Comparison of ENCODE assay signal across 8 mouse cellular contexts in genomic region chr10:127166771-127167613, GRCm38 (mm10). TPM values are rescaled to one million over a fixed set of nuclear protein-coding genes. Genes with fewer than 3 reads are reported as not detected.
DNase-seq lines count a peak whose midpoint lies in the region; ATAC-seq and TF ChIP-seq lines count a peak whose summit lies in the region.

No protein-coding gene starts in this region.

- peak overlapping the region; percentile 71 for H3K4me3 ChIP-seq in forebrain, embryonic 16.5 days (replicated peaks; ENCODE audit: low read length)
- H3K4me3 ChIP-seq in liver, embryonic 14.5 days (ENCODE audit: insufficient read depth in 1 of 2, low read depth in 2 of 2, low read length in 2 of 2), result peak overlapping the region; percentile 54 to 63
- H3K4me3 ChIP-seq in stomach, embryonic 15.5 days (replicated peaks), result peak overlapping the region; percentile 57

- peaks cover 42% of the 10 kb centered on the region for H3K27me3 ChIP-seq in forebrain, embryonic 16.5 days (replicated peaks; ENCODE audit: control insufficient read depth, insufficient read depth, low read length)
- H3K27me3 ChIP-seq in liver, embryonic 14.5 days (ENCODE audit: control insufficient read depth, insufficient read depth, low read length), result peaks cover 24% of the 10 kb centered on the region
- H3K27me3 ChIP-seq in stomach, embryonic 15.5 days (replicated peaks), result peaks cover 55% of the 10 kb centered on the region

- no peaks in the 10 kb centered on the region for H3K36me3 ChIP-seq in forebrain, embryonic 16.5 days (ENCODE audit: control insufficient read depth, insufficient read depth)
- H3K36me3 ChIP-seq in liver, embryonic 14.5 days (replicated peaks; ENCODE audit: control insufficient read depth, insufficient read depth, low read depth), result no peaks in the 10 kb centered on the region
- no peaks in the 10 kb centered on the region for H3K36me3 ChIP-seq in stomach, embryonic 15.5 days

- no peak for TF ChIP-seq EP300 in liver, embryonic 14.5 days (IDR thresholded peaks at IDR 0.05; ENCODE audit: low read depth)

- TF ChIP-seq CTCF in liver, embryonic 14.5 days (IDR thresholded peaks at IDR 0.05; ENCODE audit: low read depth), result no peak

- peak; percentile 3 for DNase-seq in right cerebral cortex, postnatal 4 days
- DNase-seq in right cerebral cortex, adult 18-20 months, result no peak
- DNase-seq in liver, embryonic 14.5 days (ENCODE audit: low read depth in 3 of 3, low spot score in 3 of 3), result no peak
- DNase-seq in spleen, adult 18-20 months, result no peak
- no peak for DNase-seq in right cerebral cortex, postnatal 14 days

- peaks cover 24% of the 10 kb centered on the region for H3K4me1 ChIP-seq in forebrain, embryonic 16.5 days (replicated peaks; ENCODE audit: control insufficient read depth, insufficient read depth, low read length)
- peaks cover 4 to 17% of the 10 kb centered on the region in 2 experiments for H3K4me1 ChIP-seq in liver, embryonic 14.5 days (replicated peaks; ENCODE audit: control insufficient read depth in 2 of 2, insufficient read depth in 2 of 2, low read length in 1 of 2)
- H3K4me1 ChIP-seq in stomach, embryonic 15.5 days, result peaks cover 27% of the 10 kb centered on the region

- peak overlapping the region; percentile 97 for H3K9ac ChIP-seq in forebrain, embryonic 16.5 days (replicated peaks; ENCODE audit: low read depth, low read length)
- H3K9ac ChIP-seq in liver, embryonic 14.5 days (replicated peaks), result no peak overlapping the region
- no peak overlapping the region for H3K9ac ChIP-seq in stomach, embryonic 15.5 days

- peak overlapping the region; percentile 87 for H3K4me2 ChIP-seq in forebrain, embryonic 16.5 days (ENCODE audit: low read length)
- peak overlapping the region; percentile 96 for H3K4me2 ChIP-seq in liver, embryonic 14.5 days (ENCODE audit: low read depth)
- peak overlapping the region; percentile 100 for H3K4me2 ChIP-seq in stomach, embryonic 15.5 days

- WGBS in forebrain, embryonic 16.5 days, result 31% methylated on average over 15 of the region's 15 CpGs
- 23% methylated on average over 15 of the region's 15 CpGs for WGBS in liver, embryonic 14.5 days (ENCODE audit: insufficient replicate concordance)
- 28% methylated on average over 15 of the region's 15 CpGs for WGBS in stomach, embryonic 15.5 days

- H3K9me3 ChIP-seq in forebrain, embryonic 16.5 days (ENCODE audit: control insufficient read depth, low read length), result no peaks in the 10 kb centered on the region
- no peaks in the 10 kb centered on the region for H3K9me3 ChIP-seq in liver, embryonic 14.5 days (ENCODE audit: control insufficient read depth, low read length)
- no peaks in the 10 kb centered on the region for H3K9me3 ChIP-seq in stomach, embryonic 15.5 days

- ATAC-seq in forebrain, embryonic 16.5 days, result no peak
- ATAC-seq in liver, embryonic 14.5 days (ENCODE audit: insufficient read depth), result no peak
- ATAC-seq in stomach, embryonic 15.5 days (ENCODE audit: insufficient read depth, low FRiP score, low read depth), result no peak
- no peak for ATAC-seq in megakaryocyte-erythroid progenitor cell, adult 5-6 weeks (replicated peaks; ENCODE audit: low FRiP score, low TSS enrichment, poor library complexity, severe bottlenecking)

- no peak overlapping the region for H3K27ac ChIP-seq in forebrain, embryonic 16.5 days (ENCODE audit: low read length)
- no peak overlapping the region for H3K27ac ChIP-seq in liver, embryonic 14.5 days
- peak overlapping the region; percentile 74 for H3K27ac ChIP-seq in stomach, embryonic 15.5 days

RNA-seq across cellular contexts. Expression of gene B4galnt1, which starts 2.0 kb away (rescaled TPM):
- 41.5 and 45.8 TPM in 2 replicates for polyA plus RNA-seq in forebrain, embryonic 16.5 days (2015; fragmentation: Nextera tagmentation; extraction: Ambion mirVana)
- 9.9 and 10.4 TPM in 2 replicates for polyA plus RNA-seq in liver, embryonic 14.5 days (2012; rRNA removed)
- polyA plus RNA-seq in liver, embryonic 14.5 days (2014; fragmentation: Nextera tagmentation; extraction: Ambion mirVana), result 14.6 and 17.1 TPM in 2 replicates
- polyA plus RNA-seq in stomach, embryonic 15.5 days (2015; fragmentation: Nextera tagmentation; extraction: Ambion mirVana), result 29.4 and 31.4 TPM in 2 replicates
- 67.2 and 84.7 TPM in 2 replicates for total RNA-seq in megakaryocyte-erythroid progenitor cell, adult 5-6 weeks (2014; fragmentation: Nextera tagmentation)
- total RNA-seq in megakaryocyte-erythroid progenitor cell, adult 5-6 weeks (2017), result 18.5 and 23.3 TPM in 2 replicates

RNA-seq across cellular contexts. Expression of gene Slc26a10, which starts 13.5 kb away (rescaled TPM):
- 1.0 and 1.6 TPM in 2 replicates for polyA plus RNA-seq in forebrain, embryonic 16.5 days (2015; fragmentation: Nextera tagmentation; extraction: Ambion mirVana)
- polyA plus RNA-seq in liver, embryonic 14.5 days (2012; rRNA removed), result 1.5 and 1.7 TPM in 2 replicates
- 0.75 and 1.3 TPM in 2 replicates for polyA plus RNA-seq in liver, embryonic 14.5 days (2014; fragmentation: Nextera tagmentation; extraction: Ambion mirVana)
- 1.1 and 1.3 TPM in 2 replicates for polyA plus RNA-seq in stomach, embryonic 15.5 days (2015; fragmentation: Nextera tagmentation; extraction: Ambion mirVana)
- total RNA-seq in megakaryocyte-erythroid progenitor cell, adult 5-6 weeks (2014; fragmentation: Nextera tagmentation), result 1.8 TPM in 1 of 2 replicates, not detected in the other
- 1.8 TPM in 1 of 2 replicates, not detected in the other for total RNA-seq in megakaryocyte-erythroid progenitor cell, adult 5-6 weeks (2017)

RNA-seq across cellular contexts. Expression of gene Arhgef25, which starts 22.9 kb away (rescaled TPM):
- polyA plus RNA-seq in forebrain, embryonic 16.5 days (2015; fragmentation: Nextera tagmentation; extraction: Ambion mirVana), result 32.3 and 33.0 TPM in 2 replicates
- polyA plus RNA-seq in liver, embryonic 14.5 days (2012; rRNA removed), result 6.9 and 7.7 TPM in 2 replicates
- polyA plus RNA-seq in liver, embryonic 14.5 days (2014; fragmentation: Nextera tagmentation; extraction: Ambion mirVana), result 3.4 and 4.8 TPM in 2 replicates
- 65.9 and 69.9 TPM in 2 replicates for polyA plus RNA-seq in stomach, embryonic 15.5 days (2015; fragmentation: Nextera tagmentation; extraction: Ambion mirVana)
- total RNA-seq in megakaryocyte-erythroid progenitor cell, adult 5-6 weeks (2014; fragmentation: Nextera tagmentation), result 22.7 and 46.0 TPM in 2 replicates
- total RNA-seq in megakaryocyte-erythroid progenitor cell, adult 5-6 weeks (2017), result 35.4 and 35.7 TPM in 2 replicates

RNA-seq across cellular contexts. Expression of gene Dtx3, which starts 28.5 kb away (rescaled TPM):
- 179 and 224 TPM in 2 replicates for polyA plus RNA-seq in forebrain, embryonic 16.5 days (2015; fragmentation: Nextera tagmentation; extraction: Ambion mirVana)
- 35.9 and 38.6 TPM in 2 replicates for polyA plus RNA-seq in liver, embryonic 14.5 days (2012; rRNA removed)
- 11.2 and 15.0 TPM in 2 replicates for polyA plus RNA-seq in liver, embryonic 14.5 days (2014; fragmentation: Nextera tagmentation; extraction: Ambion mirVana)
- polyA plus RNA-seq in stomach, embryonic 15.5 days (2015; fragmentation: Nextera tagmentation; extraction: Ambion mirVana), result 90.4 and 106 TPM in 2 replicates
- total RNA-seq in megakaryocyte-erythroid progenitor cell, adult 5-6 weeks (2014; fragmentation: Nextera tagmentation), result 97.0 and 160 TPM in 2 replicates
- total RNA-seq in megakaryocyte-erythroid progenitor cell, adult 5-6 weeks (2017), result 28.5 and 29.5 TPM in 2 replicates

RNA-seq across cellular contexts. Expression of gene Pip4k2c, which starts 44.4 kb away (rescaled TPM):
- 26.7 and 28.4 TPM in 2 replicates for polyA plus RNA-seq in forebrain, embryonic 16.5 days (2015; fragmentation: Nextera tagmentation; extraction: Ambion mirVana)
- polyA plus RNA-seq in liver, embryonic 14.5 days (2012; rRNA removed), result 28.2 and 31.2 TPM in 2 replicates
- polyA plus RNA-seq in liver, embryonic 14.5 days (2014; fragmentation: Nextera tagmentation; extraction: Ambion mirVana), result 25.7 and 31.1 TPM in 2 replicates
- polyA plus RNA-seq in stomach, embryonic 15.5 days (2015; fragmentation: Nextera tagmentation; extraction: Ambion mirVana), result 29.9 and 32.3 TPM in 2 replicates
- total RNA-seq in megakaryocyte-erythroid progenitor cell, adult 5-6 weeks (2014; fragmentation: Nextera tagmentation), result 58.6 and 59.9 TPM in 2 replicates
- total RNA-seq in megakaryocyte-erythroid progenitor cell, adult 5-6 weeks (2017), result 28.0 and 35.3 TPM in 2 replicates
